Mouse (Mus musculus) ovary, postnatal 36 days (tissue): ENCODE results near the gene Cdc37l1.

Experiments used
- DNase-seq: peaks from one replicate; pipeline ENCODE4 v3.0.0; 2022; ENCODE audit warnings: low spot score, mixed read lengths

The Cdc37l1 gene

GRCm38 (mm10) chr19:29008069-29008706 is 18.0 kb downstream of the Cdc37l1 start:
- DNase-seq = no peak

GRCm38 (mm10) chr19:29009046-29009445 is 18.9 kb downstream of the Cdc37l1 start:
- no peak for DNase-seq

- no peak for DNase-seq
Observed at GRCm38 (mm10) chr19:29011355-29011990, 21.3 kb downstream of the Cdc37l1 start.

GRCm38 (mm10) chr19:29014466-29015055 is 24.4 kb downstream of the Cdc37l1 start:
- no peak for DNase-seq

- DNase-seq = no peak
Observed at GRCm38 (mm10) chr19:29015410-29016203, 25.5 kb downstream of the Cdc37l1 start.

- no peak for DNase-seq
Observed at GRCm38 (mm10) chr19:29016204-29016765, 26.1 kb downstream of the Cdc37l1 start.

- DNase-seq = no peak
Observed at GRCm38 (mm10) chr19:29016786-29017185, 26.6 kb downstream of the Cdc37l1 start.

- DNase-seq = no peak
Observed at GRCm38 (mm10) chr19:29019647-29020046, 29.5 kb downstream of the Cdc37l1 start.

GRCm38 (mm10) chr19:29021754-29022345 is 31.7 kb downstream of the Cdc37l1 start:
- DNase-seq = no peak

- no peak for DNase-seq
Observed at GRCm38 (mm10) chr19:29024391-29024947, 34.3 kb downstream of the Cdc37l1 start.

- no peak for DNase-seq
Observed at GRCm38 (mm10) chr19:29031788-29032187, 41.6 kb downstream of the Cdc37l1 start.

GRCm38 (mm10) chr19:29032662-29033061 is 42.5 kb downstream of the Cdc37l1 start:
- DNase-seq = no peak

- no peak for DNase-seq
Observed at GRCm38 (mm10) chr19:29037026-29037425, 46.9 kb downstream of the Cdc37l1 start.

- DNase-seq = no peak
Observed at GRCm38 (mm10) chr19:29037541-29037940, 47.4 kb downstream of the Cdc37l1 start.

- DNase-seq = no peak
Observed at GRCm38 (mm10) chr19:29039334-29039733, 49.2 kb downstream of the Cdc37l1 start.

- no peak for DNase-seq
Observed at GRCm38 (mm10) chr19:29040206-29040605, 50.1 kb downstream of the Cdc37l1 start.

GRCm38 (mm10) chr19:29042143-29042542 is 52.0 kb downstream of the Cdc37l1 start:
- no peak for DNase-seq

- DNase-seq = no peak
Observed at GRCm38 (mm10) chr19:29042647-29043046, 52.5 kb downstream of the Cdc37l1 start.

- DNase-seq = no peak
Observed at GRCm38 (mm10) chr19:29044353-29044768, 54.2 kb downstream of the Cdc37l1 start.

- no peak for DNase-seq
Observed at GRCm38 (mm10) chr19:29045369-29045768, 55.2 kb downstream of the Cdc37l1 start.

- DNase-seq = no peak
Observed at GRCm38 (mm10) chr19:29045956-29046650, 56.0 kb downstream of the Cdc37l1 start.
